Mouse (Mus musculus) inflammation-experienced regulatory T-cells, adult 6 months (primary cell): Measurements from ENCODE around the gene Sfrp5. TPM values are rescaled to one million over a fixed set of nuclear protein-coding genes. Genes with fewer than 3 reads are reported as not detected.

Experiments used
- ATAC-seq: one replicate; pipeline ENCODE4 v1.8.0; 2017
- polyA plus RNA-seq, 3 experiments: library from polyadenylated mRNA; unstranded; fragments of 100-300 nt; shearing (Covaris generic); gene quantifications; one replicate each; pipeline ENCODE4 v1.2.1; 2017

Gene Sfrp5
- polyA plus RNA-seq = not detected

GRCm38 (mm10) chr19:42201696-42202381 lies at the start of gene Sfrp5:
Sfrp5 (minus strand) TSS chr19:42202252.
- ATAC-seq = no peak

GRCm38 (mm10) chr19:42249976-42250914 lies 48.2 kb upstream of the Sfrp5 start:
- no peak for ATAC-seq

GRCm38 (mm10) chr19:42247519-42247918 lies 45.5 kb upstream of the Sfrp5 start, which contains the start of gene Golga7b:
Golga7b (plus strand) TSS chr19:42247574.
- no peak for ATAC-seq

DNA sequence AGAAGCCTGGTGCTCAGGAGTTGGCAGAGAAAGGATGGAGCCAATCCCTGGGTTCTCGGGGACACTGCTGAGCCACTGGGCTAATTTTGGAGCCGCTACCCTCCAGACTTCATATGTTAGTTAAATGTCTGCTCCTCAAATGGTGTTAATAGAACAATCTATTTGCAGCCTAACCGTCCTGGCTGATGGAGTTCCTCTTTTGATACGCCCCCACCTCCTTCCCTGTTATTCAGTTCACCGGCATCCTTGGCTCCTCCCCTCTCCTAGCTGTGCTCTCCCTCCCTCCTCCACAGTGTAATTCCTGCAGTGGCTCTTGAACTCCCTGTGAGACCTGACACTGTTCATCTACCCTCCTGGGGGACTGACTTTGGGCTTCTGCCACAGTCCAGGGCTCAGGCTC lies 44.6 kb upstream of the Sfrp5 start:
- ATAC-seq = no peak

- no peak for ATAC-seq
Measured at GRCm38 (mm10) chr19:42243401-42243800, 41.3 kb upstream of the Sfrp5 start.

DNA sequence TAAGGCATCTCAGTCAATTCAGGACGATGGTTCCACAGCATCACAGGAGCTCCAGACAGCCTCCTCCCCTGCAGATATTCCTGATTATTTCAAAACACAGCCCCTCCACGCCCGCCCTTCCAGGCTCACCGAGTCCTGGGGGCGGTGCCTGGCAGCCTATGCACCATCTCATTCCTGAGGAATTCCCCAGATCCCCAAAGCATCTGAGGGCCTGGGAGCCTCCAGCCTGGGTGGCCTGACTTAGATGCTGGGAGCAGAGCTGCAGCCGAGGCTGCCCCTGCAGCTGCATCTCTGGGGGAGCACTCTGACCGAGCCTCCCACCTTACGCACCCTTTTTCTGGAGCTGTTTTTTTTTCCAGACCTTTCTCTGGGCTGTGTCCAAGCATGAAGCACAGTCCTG lies 38.8 kb upstream of the Sfrp5 start:
- no peak for ATAC-seq

GRCm38 (mm10) chr19:42238341-42238715 lies 36.3 kb upstream of the Sfrp5 start:
- no peak for ATAC-seq

GRCm38 (mm10) chr19:42237602-42238340 lies 35.7 kb upstream of the Sfrp5 start:
- ATAC-seq = no peak

- no peak for ATAC-seq
Measured at GRCm38 (mm10) chr19:42230986-42231385, 28.9 kb upstream of the Sfrp5 start.

GRCm38 (mm10) chr19:42230288-42230568 lies 28.2 kb upstream of the Sfrp5 start:
- ATAC-seq = no peak

GRCm38 (mm10) chr19:42229499-42230287 lies 27.6 kb upstream of the Sfrp5 start:
- no peak for ATAC-seq

DNA sequence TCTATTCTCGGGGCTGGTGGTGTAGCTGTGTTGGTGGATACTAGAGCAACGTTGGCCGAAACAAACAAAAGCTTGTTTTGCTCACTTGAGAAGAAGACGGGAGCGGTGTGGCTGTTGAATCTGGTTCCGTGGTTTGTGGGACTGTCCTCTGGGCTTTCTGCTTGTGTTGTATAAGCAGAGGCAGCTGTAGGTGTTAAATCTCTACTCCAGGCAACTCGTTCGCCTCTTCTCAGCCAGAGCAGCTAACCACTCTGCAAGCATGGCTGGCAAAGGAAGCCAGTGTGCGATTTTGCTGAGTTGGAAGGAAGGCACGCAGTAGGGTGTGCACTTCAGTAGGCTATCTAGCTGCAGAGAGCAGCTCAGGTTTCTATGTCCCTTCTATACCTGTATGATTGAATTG lies 24.4 kb upstream of the Sfrp5 start:
- ATAC-seq = no peak

DNA sequence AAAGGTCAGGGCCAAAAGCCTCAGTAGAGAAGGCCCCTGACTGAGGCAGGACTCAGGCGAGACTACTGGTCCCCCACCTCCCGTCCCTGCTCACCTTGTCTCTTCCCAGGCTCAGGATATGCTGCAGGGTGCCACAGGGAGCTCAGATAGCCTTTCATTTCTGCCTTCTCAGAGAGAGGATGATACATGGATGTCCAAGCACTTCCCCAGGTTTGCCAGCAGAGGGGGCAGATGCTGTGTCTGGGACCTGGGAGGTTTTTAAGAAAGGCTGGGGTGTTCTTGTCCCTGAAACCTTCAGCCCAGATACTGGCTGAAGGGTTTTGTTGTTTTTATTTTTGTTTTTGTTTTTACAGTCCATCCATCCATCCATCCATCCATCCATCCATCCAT lies 15.3 kb upstream of the Sfrp5 start:
- no peak for ATAC-seq

DNA sequence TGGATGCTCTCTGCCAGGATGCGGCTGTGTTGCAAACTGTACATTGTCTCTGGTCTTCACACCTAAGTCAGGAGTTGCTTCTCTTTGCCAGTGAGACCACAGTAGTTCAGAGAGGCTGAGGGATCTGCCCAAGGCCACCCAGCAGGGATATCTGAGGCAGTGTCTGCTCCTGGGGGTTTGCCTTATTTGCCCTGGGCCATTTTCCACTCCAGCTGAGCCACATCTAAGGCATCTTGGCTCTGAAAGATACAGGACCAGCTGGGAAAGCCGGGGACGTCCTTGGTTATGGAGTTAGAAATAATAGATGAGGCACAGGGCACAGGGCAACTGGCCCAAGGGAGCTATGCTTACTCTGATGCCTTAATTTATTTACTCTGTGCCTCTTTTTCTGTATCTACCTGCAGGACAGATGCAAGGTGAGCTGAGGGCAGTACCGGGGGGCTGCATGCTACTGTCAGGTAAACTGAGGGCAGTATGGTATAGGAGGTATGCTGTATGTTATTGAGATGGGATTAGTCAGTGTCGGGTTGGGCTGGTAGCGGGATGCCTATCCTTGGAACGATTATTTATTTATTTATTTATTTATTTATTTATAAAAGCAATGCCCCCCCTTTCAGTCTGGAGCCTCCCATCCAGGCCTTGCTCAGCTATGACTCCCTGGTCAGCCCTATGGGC lies 14.8 kb upstream of the Sfrp5 start:
- no peak for ATAC-seq

- no peak for ATAC-seq
Measured at GRCm38 (mm10) chr19:42214601-42215000, 12.5 kb upstream of the Sfrp5 start.

DNA sequence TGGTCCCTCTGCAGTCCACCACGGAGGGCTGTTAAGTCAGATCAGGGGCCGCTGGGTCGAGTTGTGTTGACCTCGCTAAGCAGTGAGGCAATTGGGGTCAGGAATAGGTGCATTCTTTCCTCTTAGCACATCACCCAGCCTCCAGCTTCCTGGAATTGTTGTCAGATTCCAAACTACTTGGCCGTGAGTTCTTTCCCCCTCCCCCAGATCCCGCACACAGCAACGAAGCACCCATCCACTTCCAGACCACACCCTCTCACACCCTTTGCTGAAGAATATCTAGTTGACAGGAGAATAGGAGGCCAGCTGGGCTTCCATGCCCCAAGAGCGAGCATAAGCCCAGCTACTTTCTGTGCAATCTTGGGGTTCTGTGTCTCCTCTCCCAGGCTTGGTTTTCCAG lies 9.9 kb upstream of the Sfrp5 start:
- ATAC-seq = no peak

- no peak for ATAC-seq
Measured at GRCm38 (mm10) chr19:42209976-42210375, 7.9 kb upstream of the Sfrp5 start.

- ATAC-seq = no peak
Measured at GRCm38 (mm10) chr19:42209485-42209884, 7.4 kb upstream of the Sfrp5 start.

DNA sequence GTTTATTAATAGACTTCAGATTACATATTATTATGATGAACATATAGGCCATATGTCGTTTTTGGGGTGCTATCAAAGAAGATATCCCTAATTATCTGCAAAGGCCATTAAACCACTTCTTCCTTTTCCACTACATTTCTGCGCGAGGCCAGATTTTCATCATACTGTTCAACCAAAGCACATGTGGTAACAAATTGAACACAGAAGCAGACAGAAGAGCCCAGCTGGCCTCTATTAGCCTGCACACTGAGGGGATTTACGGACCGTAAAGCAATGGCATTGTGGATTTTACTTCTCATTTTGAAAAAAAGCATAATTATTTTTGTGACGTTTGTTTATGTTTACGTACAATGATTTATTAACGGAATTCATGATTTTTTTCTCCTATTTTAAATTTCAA lies 3.1 kb upstream of the Sfrp5 start:
- ATAC-seq = no peak

GRCm38 (mm10) chr19:42204306-42204705 lies 2.3 kb upstream of the Sfrp5 start:
- no peak for ATAC-seq

DNA sequence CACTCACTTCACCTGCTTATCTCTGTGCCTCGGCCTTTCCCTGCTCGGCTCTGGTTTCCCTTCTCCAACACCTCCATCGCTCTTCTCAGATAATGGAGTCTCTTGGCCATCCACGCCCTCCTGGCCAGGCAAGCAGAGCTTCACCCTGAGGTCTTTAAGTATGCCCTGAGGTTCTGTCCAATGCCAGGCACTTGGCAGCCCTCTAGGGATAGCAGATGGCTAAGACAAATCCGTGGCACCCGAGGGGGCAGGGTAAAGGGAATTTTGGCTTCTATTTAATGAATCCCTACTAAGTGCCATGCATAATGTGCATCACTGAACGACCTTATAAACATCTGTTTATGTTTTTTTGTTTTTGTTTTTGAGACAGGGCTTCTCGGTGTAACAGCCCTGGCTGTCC lies 415 bp upstream of the Sfrp5 start:
- no peak for ATAC-seq

GRCm38 (mm10) chr19:42198026-42198425 lies 4.0 kb downstream of the Sfrp5 start:
- no peak for ATAC-seq
